Mouse (Mus musculus) hindbrain, embryonic 16.5 days (tissue): Measurements from ENCODE around the gene Tgm2. TPM values are rescaled to one million over a fixed set of nuclear protein-coding genes. Genes with fewer than 3 reads are reported as not detected.

Experiments
- ATAC-seq: fragments of 200-750 bp; cut with Nextera tagmentation; 2 replicates; pipeline ENCODE4 v1.8.0; 2017; ENCODE audit warnings: moderate TSS enrichment, moderate library complexity
- H3K27ac ChIP-seq: fragments of 300-500 bp; sonication (generic); 2 replicates; pipeline ENCODE4 v1.5.1; 2014; ENCODE audit warnings: low read depth, mild to moderate bottlenecking, control low read depth, low read length, moderate library complexity
- H3K27me3 ChIP-seq: fragments of 300-500 bp; sonication (generic); replicated peaks from 2 replicates; pipeline ENCODE4 v1.6.1; 2014; ENCODE audit warnings: low read length; ENCODE audit not compliant: control insufficient read depth, insufficient read depth
- H3K36me3 ChIP-seq: fragments of 300-500 bp; sonication (generic); 2 replicates; pipeline ENCODE4 v1.6.1; 2014; ENCODE audit warnings: mild to moderate bottlenecking, low read length, moderate library complexity, mixed read lengths; ENCODE audit not compliant: control insufficient read depth, insufficient read depth
- H3K4me1 ChIP-seq: fragments of 300-500 bp; sonication (generic); 2 replicates; pipeline ENCODE4 v1.6.1; 2014; ENCODE audit warnings: low read depth, low read length; ENCODE audit not compliant: control insufficient read depth, insufficient read depth
- H3K4me2 ChIP-seq: fragments of 300-500 bp; sonication (generic); 2 replicates; pipeline ENCODE4 v1.6.1; 2014; ENCODE audit warnings: mild to moderate bottlenecking, low read length, control low read depth, moderate library complexity
- H3K4me3 ChIP-seq: fragments of 300-500 bp; sonication (generic); 2 replicates; pipeline ENCODE4 v1.5.1; 2014; ENCODE audit warnings: mild to moderate bottlenecking, low read length, control low read depth, moderate library complexity
- H3K9ac ChIP-seq: fragments of 300-500 bp; sonication (generic); 2 replicates; pipeline ENCODE4 v1.6.1; 2014; ENCODE audit warnings: low read depth, mild to moderate bottlenecking, control low read depth, low read length, moderate library complexity
- H3K9me3 ChIP-seq: fragments of 300-500 bp; sonication (generic); 2 replicates; pipeline ENCODE4 v1.6.1; 2014; ENCODE audit warnings: mild to moderate bottlenecking, low read length, moderate library complexity; ENCODE audit not compliant: control insufficient read depth
- WGBS: fragments of 180-500 bp; shearing (Covaris S2); extraction: QIAGEN DNeasy Blood & Tissue Kit; methylation state at CpG from one replicate; pipeline ENCODE4 v1.1.7; 2014; 5-methylcytosine and 5-hydroxymethylcytosine counted together
- polyA plus RNA-seq: library from polyadenylated mRNA; unstranded; fragments of >200 nt; fragmentation: Nextera tagmentation; extraction: Ambion mirVana; gene quantifications from 2 replicates; pipeline ENCODE4 v1.2.1, GENCODE M21; 2015

The Tgm2 gene
- polyA plus RNA-seq, 1 experiment from 2014 or later: 7.9 TPM

GRCm38 (mm10) chr2:158157654-158158053, 11.4 kb upstream of the Tgm2 start:
- H3K4me1 ChIP-seq: no peaks in the 10 kb centered on the region; the same call in 1 of the 2 replicates
- no peaks in the 10 kb centered on the region for H3K27me3 ChIP-seq
- H3K9ac ChIP-seq: no peak overlapping the region
- no peaks in the 10 kb centered on the region for H3K9me3 ChIP-seq
- 46% methylated on average over 8 of the region's 8 CpGs for WGBS
- no peak overlapping the region for H3K4me3 ChIP-seq
- ATAC-seq: no peak
- H3K36me3 ChIP-seq: no peaks in the 10 kb centered on the region
- H3K27ac ChIP-seq: no peak overlapping the region
- H3K4me2 ChIP-seq: no peak overlapping the region

DNA sequence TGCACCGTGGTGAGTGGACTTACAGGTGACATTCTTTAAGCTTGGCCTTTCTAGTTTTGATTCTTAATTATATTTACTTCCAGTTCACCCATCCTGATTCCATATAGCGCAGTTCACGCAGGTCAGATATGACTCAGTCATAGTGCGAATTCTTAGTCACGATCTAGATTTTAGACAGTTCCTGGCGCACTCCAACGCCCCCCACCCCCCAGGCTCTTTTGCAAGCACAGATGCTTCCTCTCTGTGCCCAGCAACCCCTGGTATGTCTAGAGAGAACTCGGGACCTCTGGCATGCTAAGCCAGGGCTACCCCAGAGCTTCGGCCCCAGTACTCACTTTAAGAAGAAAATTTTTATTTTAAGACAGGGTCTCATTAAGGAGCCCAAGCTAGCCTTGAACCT, 10.3 kb upstream of the Tgm2 start:
- H3K4me1 ChIP-seq: no peaks in the 10 kb centered on the region; the same call in 1 of the 2 replicates
- WGBS: 95% methylated on average over 9 of the region's 9 CpGs
- H3K27ac ChIP-seq: no peak overlapping the region
- no peak overlapping the region for H3K4me3 ChIP-seq
- no peak for ATAC-seq
- H3K36me3 ChIP-seq: no peaks in the 10 kb centered on the region
- no peaks in the 10 kb centered on the region for H3K9me3 ChIP-seq
- H3K9ac ChIP-seq: no peak overlapping the region
- H3K4me2 ChIP-seq: no peak overlapping the region
- no peaks in the 10 kb centered on the region for H3K27me3 ChIP-seq

DNA sequence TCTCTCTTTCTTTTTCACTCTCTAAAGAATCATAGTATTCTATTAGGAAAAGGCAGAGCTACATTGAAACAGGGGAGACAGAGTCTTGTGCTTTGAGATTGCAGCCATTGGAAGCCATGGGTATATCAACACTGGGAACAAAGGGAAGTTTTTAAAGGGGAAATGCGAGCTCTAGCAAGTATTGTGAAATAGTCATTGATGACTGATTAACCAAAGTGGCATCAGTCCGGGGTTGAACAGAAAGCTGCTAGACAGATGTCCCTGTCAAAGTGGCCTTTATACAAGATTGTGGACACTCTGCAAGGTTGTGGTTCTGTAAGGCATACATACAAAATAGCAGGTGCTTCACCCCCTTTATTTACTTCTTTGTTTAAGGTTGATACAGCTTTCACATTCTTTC, 9.4 kb upstream of the Tgm2 start:
- WGBS: 70% methylated on average over 2 of the region's 2 CpGs
- H3K4me1 ChIP-seq: no peaks in the 10 kb centered on the region; the same call in 1 of the 2 replicates
- H3K36me3 ChIP-seq: no peaks in the 10 kb centered on the region
- no peaks in the 10 kb centered on the region; the same call in 1 of the 2 replicates for H3K9me3 ChIP-seq
- H3K4me2 ChIP-seq: no peak overlapping the region
- H3K27ac ChIP-seq: no peak overlapping the region
- H3K9ac ChIP-seq: no peak overlapping the region
- no peaks in the 10 kb centered on the region for H3K27me3 ChIP-seq
- ATAC-seq: no peak
- no peak overlapping the region for H3K4me3 ChIP-seq

GRCm38 (mm10) chr2:158155101-158155500, 8.9 kb upstream of the Tgm2 start:
- H3K36me3 ChIP-seq: no peaks in the 10 kb centered on the region
- no peaks in the 10 kb centered on the region for H3K27me3 ChIP-seq
- no peak overlapping the region for H3K9ac ChIP-seq
- no peak for ATAC-seq
- H3K4me2 ChIP-seq: no peak overlapping the region
- no peaks in the 10 kb centered on the region; the same call in 1 of the 2 replicates for H3K9me3 ChIP-seq
- 88% methylated on average over 7 of the region's 7 CpGs for WGBS
- no peaks in the 10 kb centered on the region; the same call in 1 of the 2 replicates for H3K4me1 ChIP-seq
- H3K27ac ChIP-seq: no peak overlapping the region
- H3K4me3 ChIP-seq: no peak overlapping the region

DNA sequence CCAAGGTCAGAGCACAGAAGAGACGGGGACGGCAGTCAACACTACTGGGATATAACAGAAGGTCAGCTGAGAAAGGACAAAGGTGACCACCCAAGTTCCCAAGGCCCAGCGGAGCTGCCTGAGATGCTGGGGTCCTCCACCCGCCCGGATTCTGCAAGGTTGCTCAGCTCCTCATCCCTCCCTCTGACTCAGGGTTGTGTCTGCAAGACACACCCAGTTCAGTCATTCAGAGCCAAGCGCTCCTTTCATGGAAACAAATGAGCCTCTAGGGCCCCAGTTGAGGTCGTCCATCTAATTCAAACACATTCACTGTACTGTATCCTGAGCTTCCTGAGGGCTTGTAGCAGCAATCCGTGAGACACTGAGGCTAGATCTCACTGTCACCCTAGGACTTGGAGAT, 8.4 kb upstream of the Tgm2 start:
- WGBS: 49% methylated on average over 8 of the region's 8 CpGs
- H3K4me2 ChIP-seq: no peak overlapping the region
- no peak overlapping the region for H3K9ac ChIP-seq
- H3K36me3 ChIP-seq: no peaks in the 10 kb centered on the region
- no peaks in the 10 kb centered on the region for H3K27me3 ChIP-seq
- ATAC-seq: no peak
- H3K4me1 ChIP-seq: no peaks in the 10 kb centered on the region; the same call in 1 of the 2 replicates
- H3K9me3 ChIP-seq: no peaks in the 10 kb centered on the region; the same call in 1 of the 2 replicates
- no peak overlapping the region for H3K4me3 ChIP-seq
- H3K27ac ChIP-seq: no peak overlapping the region

GRCm38 (mm10) chr2:158153728-158154343, 7.6 kb upstream of the Tgm2 start:
- Histone ChIP-seq H3K4me2 (peak overlapping the region; percentile 65), H3K9ac (peak overlapping the region; percentile 35), H3K36me3 (no peaks in the 10 kb centered on the region), H3K27me3 (no peaks in the 10 kb centered on the region), H3K4me3 (peak overlapping the region; percentile 35), H3K9me3 (no peaks in the 10 kb centered on the region; the same call in 1 of the 2 replicates), H3K27ac (no peak overlapping the region), H3K4me1 (no peaks in the 10 kb centered on the region; the same call in 1 of the 2 replicates)
- ATAC-seq: peak; percentile 34; the same call in 1 of the 2 replicates
- 2% methylated on average over 22 of the region's 22 CpGs for WGBS

DNA sequence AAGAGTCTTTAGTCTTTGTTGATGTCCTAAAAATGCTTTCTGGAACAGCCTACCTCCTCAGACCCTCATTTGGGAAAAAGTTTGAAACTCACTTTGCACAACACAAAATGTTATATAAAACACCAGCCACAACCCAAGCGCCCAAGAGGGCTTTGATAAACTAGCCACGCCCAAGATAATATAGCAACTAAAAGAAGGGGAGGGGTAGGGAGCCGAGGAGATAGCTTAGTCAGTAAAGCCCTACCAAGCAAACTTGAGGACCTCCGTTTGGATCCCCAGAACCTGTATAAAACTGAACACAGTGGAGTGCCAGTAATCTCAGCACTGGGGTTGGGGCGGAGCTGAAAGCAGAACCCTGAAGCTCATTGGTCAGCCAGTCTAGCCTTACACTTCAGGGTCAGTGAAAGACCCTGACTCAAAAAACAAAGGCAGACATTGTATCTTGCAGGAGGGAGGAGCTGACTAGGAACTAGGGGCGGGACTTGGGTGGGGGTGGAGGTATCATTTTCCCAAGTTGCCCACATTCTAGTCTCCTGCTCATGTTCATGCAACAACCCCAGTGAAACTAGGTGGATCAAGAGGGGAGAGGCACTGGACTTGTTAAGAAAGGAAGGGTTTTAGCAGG, 6.6 kb upstream of the Tgm2 start:
- no peak overlapping the region for H3K4me3 ChIP-seq
- no peak for ATAC-seq
- WGBS: 47% methylated on average over 6 of the region's 6 CpGs

GRCm38 (mm10) chr2:158151077-158151476, 4.8 kb upstream of the Tgm2 start:
- no peak for ATAC-seq
- H3K27ac ChIP-seq: no peak overlapping the region
- no peaks in the 10 kb centered on the region; the same call in 1 of the 2 replicates for H3K9me3 ChIP-seq
- H3K27me3 ChIP-seq: no peaks in the 10 kb centered on the region; the same call in 1 of the 2 replicates
- no peak overlapping the region for H3K9ac ChIP-seq
- no peaks in the 10 kb centered on the region for H3K36me3 ChIP-seq
- no peak overlapping the region for H3K4me2 ChIP-seq
- H3K4me1 ChIP-seq: peaks cover 2% of the 10 kb centered on the region
- WGBS: 95% methylated on average over 3 of the region's 3 CpGs
- no peak overlapping the region for H3K4me3 ChIP-seq

More for the DNA sequence above, 6.6 kb upstream of the Tgm2 start:
- no peaks in the 10 kb centered on the region for H3K27me3 ChIP-seq
- no peaks in the 10 kb centered on the region; the same call in 1 of the 2 replicates for H3K9me3 ChIP-seq
- no peak overlapping the region for H3K27ac ChIP-seq
- no peak overlapping the region for H3K9ac ChIP-seq
- no peaks in the 10 kb centered on the region; the same call in 1 of the 2 replicates for H3K4me1 ChIP-seq
- no peak overlapping the region for H3K4me2 ChIP-seq
- no peaks in the 10 kb centered on the region for H3K36me3 ChIP-seq

DNA sequence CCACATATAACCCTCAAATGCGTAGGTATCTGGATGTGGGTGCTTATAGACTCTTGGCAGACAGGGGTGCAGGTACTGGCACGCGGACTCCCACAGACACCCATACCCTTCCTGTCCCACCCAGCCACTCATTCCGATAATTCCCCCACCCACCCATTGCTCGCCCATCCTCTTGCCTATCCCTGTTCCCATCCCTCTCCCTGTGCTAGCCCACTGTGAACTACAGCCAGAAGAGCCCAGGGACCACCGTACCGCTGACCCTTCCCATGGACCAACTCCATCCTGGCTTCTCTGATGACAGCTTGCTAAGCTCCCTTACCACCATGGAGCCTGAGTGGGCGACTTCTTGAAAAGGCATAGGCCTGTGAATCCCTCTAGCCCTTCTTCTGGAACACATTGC, 735 bp upstream of the Tgm2 start:
- Histone ChIP-seq H3K36me3 (no peaks in the 10 kb centered on the region), H3K9ac (no peak overlapping the region), H3K4me1 (peaks cover 4% of the 10 kb centered on the region), H3K27me3 (no peaks in the 10 kb centered on the region; the same call in 1 of the 2 replicates), H3K27ac (no peak overlapping the region), H3K4me2 (no peak overlapping the region), H3K4me3 (no peak overlapping the region), H3K9me3 (no peaks in the 10 kb centered on the region; the same call in 1 of the 2 replicates)
- ATAC-seq: no peak
- WGBS: 94% methylated on average over 8 of the region's 8 CpGs
